Mouse (Mus musculus): Measurements from ENCODE around the gene Slc25a26.

DNA sequence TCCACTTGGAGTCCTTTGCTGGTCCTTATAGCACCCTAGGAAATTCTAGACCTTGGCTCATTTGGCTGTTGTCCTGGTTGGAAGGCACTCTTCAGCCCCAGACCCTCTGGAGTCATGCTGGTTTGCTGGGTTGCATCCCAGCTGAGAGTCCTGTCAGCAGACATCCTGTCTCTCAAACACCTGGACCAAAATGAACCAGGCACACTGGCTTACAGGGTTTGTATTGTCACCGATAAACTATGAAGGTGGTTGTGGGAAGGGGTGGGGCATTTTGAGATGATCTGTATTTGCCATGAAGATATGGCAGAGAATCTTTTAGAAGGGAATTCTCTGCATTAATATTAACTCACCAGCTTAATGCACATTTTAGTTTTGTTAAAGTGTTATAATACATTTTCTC is 60.8 kb downstream of the Slc25a26 start:
- TF ChIP-seq CTCF (IDR thresholded peaks at IDR 0.05; ENCODE audit: low read depth, low read length) (no peak), EP300 (IDR thresholded peaks at IDR 0.05; ENCODE audit: insufficient read depth, low read depth, low read length) (no peak), POLR2A (IDR thresholded peaks at IDR 0.05; ENCODE audit: insufficient read depth, low read length) (no peak)

Measured in ES-Bruce4 (cell line).